Mouse (Mus musculus): Measurements from ENCODE around the gene Unc79. TPM values are rescaled to one million over a fixed set of nuclear protein-coding genes. Genes with fewer than 3 reads are reported as not detected.

Unc79 gene
- total and polyA plus RNA-seq, 3 experiments, result 0.04 to 0.86 (median 0.05) TPM

- dilution Hi-C loops (cut with MboI; ENCODE audit: extremely low pct_ligation_motif_present, extremely low pct_unique_long_range_greater_than_20kb, low sequenced_read_pairs), result no loop called here
- Histone ChIP-seq H3K79me2 (replicated peaks; ENCODE audit: control insufficient read depth, extremely low read depth, insufficient read depth, poor library complexity, severe bottlenecking) (no peaks in the 10 kb centered on the region), H3K4me1 (ENCODE audit: control insufficient read depth in 1 of 2, insufficient read depth in 2 of 2) (no peaks in the 10 kb centered on the region), H3K9me3 (replicated peaks; ENCODE audit: low read length) (no peaks in the 10 kb centered on the region), H3K27me3 (replicated peaks) (peaks cover 13% of the 10 kb centered on the region), H3K4me2 (ENCODE audit: insufficient read depth, low read depth, poor library complexity, severe bottlenecking) (no peak overlapping the region), H3K9ac (ENCODE audit: insufficient read depth, low read depth) (no peak overlapping the region), H3K27ac (ENCODE audit: insufficient read depth, low read depth) (no peak overlapping the region), H3K36me3 (replicated peaks in 1 of 2; ENCODE audit: control insufficient read depth in 1 of 2, insufficient read depth in 1 of 2, low read length in 1 of 2) (no peaks in the 10 kb centered on the region), H3K4me3 (replicated peaks in 1 of 3; ENCODE audit: low read depth in 2 of 3, low read length in 2 of 3, poor library complexity in 1 of 3) (no peak overlapping the region)
- TF ChIP-seq MXI1 (IDR thresholded peaks at IDR 0.05; ENCODE audit: low read depth, low read length) (no peak), MYC (IDR thresholded peaks at IDR 0.05; ENCODE audit: low read depth, low read length) (no peak), JUND (conservative IDR thresholded peaks at IDR 0.05; ENCODE audit: low read depth, low read length) (no peak), POLR2A (IDR thresholded peaks at IDR 0.05; ENCODE audit: low read depth, low read length) (no peak), MEF2A (IDR thresholded peaks at IDR 0.05; ENCODE audit: borderline replicate concordance, low read depth, low read length) (no peak), ZNF384 (IDR thresholded peaks at IDR 0.05; ENCODE audit: low read depth, low read length) (no peak), MAX (IDR thresholded peaks at IDR 0.05; ENCODE audit: low read length) (no peak), JUN (IDR thresholded peaks at IDR 0.05; ENCODE audit: insufficient read depth, low read depth, low read length) (no peak), ZMIZ1 (IDR thresholded peaks at IDR 0.05; ENCODE audit: low read depth, low read length) (no peak), IRF4 (IDR thresholded peaks at IDR 0.05; ENCODE audit: low read depth, low read length) (no peak)
- no peak for DNase-seq (ENCODE audit: extremely low read depth)
- in situ Hi-C loops (cut with MboI; ENCODE audit: low pct_ligation_motif_present, low pct_unique_long_range_greater_than_20kb, low sequenced_read_pairs), result no loop called here
Observed at GRCm38 (mm10) chr12:103202592-103203544, 254.2 kb downstream of the Unc79 start.

GRCm38 (mm10) chr12:103205561-103205960 lies 256.9 kb downstream of the Unc79 start:
- H3K4me1 ChIP-seq (ENCODE audit: control insufficient read depth in 1 of 2, insufficient read depth in 2 of 2), result peaks cover 0 to 4% of the 10 kb centered on the region in 2 experiments; a peak in 2 of 4 replicates
- dilution Hi-C loops (cut with MboI; ENCODE audit: extremely low pct_ligation_motif_present, extremely low pct_unique_long_range_greater_than_20kb, low sequenced_read_pairs) (no loop called here), in situ Hi-C loops (cut with MboI; ENCODE audit: low pct_ligation_motif_present, low pct_unique_long_range_greater_than_20kb, low sequenced_read_pairs) (no loop called here)

More at GRCm38 (mm10) chr12:103205561-103205960, 256.9 kb downstream of the Unc79 start:
- Histone ChIP-seq H3K36me3 (replicated peaks in 1 of 2; ENCODE audit: control insufficient read depth in 1 of 2, insufficient read depth in 1 of 2, low read length in 1 of 2) (no peaks in the 10 kb centered on the region), H3K9me3 (replicated peaks; ENCODE audit: low read length) (no peaks in the 10 kb centered on the region), H3K9ac (ENCODE audit: insufficient read depth, low read depth) (no peak overlapping the region), H3K79me2 (replicated peaks; ENCODE audit: control insufficient read depth, extremely low read depth, insufficient read depth, poor library complexity, severe bottlenecking) (no peaks in the 10 kb centered on the region), H3K4me2 (ENCODE audit: insufficient read depth, low read depth, poor library complexity, severe bottlenecking) (no peak overlapping the region), H3K27ac (ENCODE audit: insufficient read depth, low read depth) (no peak overlapping the region), H3K4me3 (replicated peaks in 1 of 3; ENCODE audit: low read depth in 2 of 3, low read length in 2 of 3, poor library complexity in 1 of 3) (no peak overlapping the region), H3K27me3 (replicated peaks) (peaks cover 13% of the 10 kb centered on the region)
- TF ChIP-seq CHD1 (IDR thresholded peaks at IDR 0.05; ENCODE audit: low read depth, low read length) (no peak), MAFK (IDR thresholded peaks at IDR 0.05; ENCODE audit: insufficient replicate concordance, low read length) (no peak), ZKSCAN1 (IDR thresholded peaks at IDR 0.05; ENCODE audit: borderline replicate concordance, low read depth, low read length) (no peak), CHD2 (IDR thresholded peaks at IDR 0.05; ENCODE audit: low read length) (no peak), TCF12 (IDR thresholded peaks at IDR 0.05; ENCODE audit: low read depth, low read length) (no peak), NELFE (IDR thresholded peaks at IDR 0.05; ENCODE audit: low read depth, low read length) (no peak), SMC3 (IDR thresholded peaks at IDR 0.05; ENCODE audit: low read depth, low read length) (no peak), MAX (IDR thresholded peaks at IDR 0.05; ENCODE audit: low read length) (no peak)
- no peak for DNase-seq (ENCODE audit: extremely low read depth)
